Mouse (Mus musculus) CH12.LX (cell line): ENCODE measurements around the gene Prkcsh. TPM values are rescaled to one million over a fixed set of nuclear protein-coding genes. Genes with fewer than 3 reads are reported as not detected.

Experiments used
- DNase-seq: peaks from one replicate; pipeline ENCODE4 v3.0.0-alpha.2; 2013; ENCODE audit errors: extremely low read depth
- H3K27ac ChIP-seq: 2 replicates; pipeline ENCODE4 v1.5.1; 2012; ENCODE audit warnings: low read depth, mild to moderate bottlenecking, control low read depth, moderate library complexity; ENCODE audit not compliant: insufficient read depth
- H3K27me3 ChIP-seq: replicated peaks from 2 replicates; pipeline ENCODE3; 2012; ENCODE audit warnings: inconsistent platforms
- H3K36me3 ChIP-seq, 2 experiments: replicated peaks in 1 of 2; 2 replicates each; pipeline versions ENCODE3 to v1.6.1; 2012; ENCODE audit warnings: inconsistent platforms in 1 of 2, low read length in 1 of 2, mild to moderate bottlenecking in 1 of 2, mixed read lengths in 1 of 2, moderate library complexity in 1 of 2; ENCODE audit not compliant: control insufficient read depth in 1 of 2, insufficient read depth in 1 of 2
- H3K4me1 ChIP-seq, 2 experiments: 2 replicates each; pipeline ENCODE4 v1.6.1; 2012; ENCODE audit warnings: inconsistent platforms in 1 of 2, moderate library complexity in 1 of 2; ENCODE audit not compliant: insufficient read depth in 2 of 2, control insufficient read depth in 1 of 2
- H3K4me2 ChIP-seq: 2 replicates; pipeline ENCODE4 v1.6.1; 2012; ENCODE audit warnings: low read depth, mild to moderate bottlenecking, control low read depth; ENCODE audit not compliant: poor library complexity, insufficient read depth, severe bottlenecking
- H3K4me3 ChIP-seq, 3 experiments: fragments of 150-350 bp in 1 of 3; sonication (generic) in 1 of 3; replicated peaks in 1 of 3; 2 replicates each; pipeline versions ENCODE3 to v1.5.1; 2011 to 2012; ENCODE audit warnings: low read depth in 2 of 3, low read length in 2 of 3, mild to moderate bottlenecking in 2 of 3, moderate library complexity in 2 of 3, control low read depth in 1 of 3, improper control_type of control experiment in 1 of 3, inconsistent platforms in 1 of 3, mixed read lengths in 1 of 3; ENCODE audit not compliant: poor library complexity in 1 of 3
- H3K79me2 ChIP-seq: replicated peaks from 2 replicates; pipeline ENCODE4 v1.6.1; 2012; ENCODE audit warnings: mild to moderate bottlenecking, moderate library complexity; ENCODE audit not compliant: control insufficient read depth, poor library complexity, insufficient read depth, severe bottlenecking; ENCODE audit errors: extremely low read depth
- H3K9ac ChIP-seq: 2 replicates; pipeline ENCODE4 v1.6.1; 2012; ENCODE audit warnings: low read depth, mild to moderate bottlenecking, control low read depth, moderate library complexity; ENCODE audit not compliant: insufficient read depth
- H3K9me3 ChIP-seq: replicated peaks from 2 replicates; pipeline ENCODE3; 2012; ENCODE audit warnings: low read length, inconsistent platforms, mixed read lengths
- BHLHE40 ChIP-seq: IDR thresholded peaks from 2 replicates; pipeline ENCODE4 v1.6.1; 2011; ENCODE audit warnings: mild to moderate bottlenecking, low read depth, low read length, improper control_type of control experiment
- E2F4 ChIP-seq: IDR thresholded peaks from 2 replicates; pipeline ENCODE4 v1.6.1; 2011; ENCODE audit warnings: low read depth, low read length, improper control_type of control experiment; ENCODE audit not compliant: insufficient replicate concordance
- EP300 ChIP-seq: IDR thresholded peaks from 2 replicates; pipeline ENCODE4 v1.6.1; 2011; ENCODE audit warnings: low read length, improper control_type of control experiment
- ETS1 ChIP-seq: conservative IDR thresholded peaks from 2 replicates; pipeline ENCODE4 v1.6.1; 2012; ENCODE audit warnings: low read depth, mild to moderate bottlenecking, inconsistent platforms, low read length, improper control_type of control experiment, moderate library complexity
- GABPA ChIP-seq: IDR thresholded peaks from 2 replicates; pipeline ENCODE4 v1.6.1; 2012; ENCODE audit warnings: low read depth, low read length, improper control_type of control experiment, inconsistent platforms; ENCODE audit not compliant: insufficient replicate concordance
- HCFC1 ChIP-seq: IDR thresholded peaks from 2 replicates; pipeline ENCODE4 v1.6.1; 2012; ENCODE audit warnings: low read depth, mild to moderate bottlenecking, inconsistent platforms, low read length, improper control_type of control experiment
- MAZ ChIP-seq: IDR thresholded peaks from 2 replicates; pipeline ENCODE4 v1.6.1; 2012; ENCODE audit warnings: low read depth, mild to moderate bottlenecking, inconsistent platforms, low read length, improper control_type of control experiment, moderate library complexity
- MEF2A ChIP-seq: IDR thresholded peaks from 2 replicates; pipeline ENCODE4 v1.6.1; 2014; ENCODE audit warnings: low read depth, mild to moderate bottlenecking, inconsistent platforms, low read length, improper control_type of control experiment, borderline replicate concordance
- MXI1 ChIP-seq: IDR thresholded peaks from 2 replicates; pipeline ENCODE4 v1.6.1; 2011; ENCODE audit warnings: mild to moderate bottlenecking, low read depth, low read length, improper control_type of control experiment
- MYC ChIP-seq: IDR thresholded peaks from 2 replicates; pipeline ENCODE4 v1.6.1; 2011; ENCODE audit warnings: low read depth, mild to moderate bottlenecking, improper control_type of control experiment, low read length
- NRF1 ChIP-seq: IDR thresholded peaks from 2 replicates; pipeline ENCODE4 v1.6.1; 2014; ENCODE audit warnings: low read depth, mild to moderate bottlenecking, inconsistent platforms, low read length, improper control_type of control experiment, moderate library complexity
- PAX5 ChIP-seq: IDR thresholded peaks from 2 replicates; pipeline ENCODE4 v1.6.1; 2012; ENCODE audit warnings: low read length, inconsistent platforms, mixed read lengths
- POLR2A ChIP-seq: IDR thresholded peaks from 2 replicates; pipeline ENCODE4 v1.6.1; 2011; ENCODE audit warnings: low read depth, mild to moderate bottlenecking, improper control_type of control experiment, low read length
- POLR2AphosphoS2 ChIP-seq: IDR thresholded peaks from 2 replicates; pipeline ENCODE4 v1.6.1; 2011; ENCODE audit warnings: low read depth, low read length, improper control_type of control experiment
- SIN3A ChIP-seq: IDR thresholded peaks from 2 replicates; pipeline ENCODE4 v1.6.1; 2012; ENCODE audit warnings: low read length, improper control_type of control experiment, inconsistent platforms
- SMC3 ChIP-seq: IDR thresholded peaks from 2 replicates; pipeline ENCODE4 v1.6.1; 2011; ENCODE audit warnings: low read depth, low read length, improper control_type of control experiment
- TCF12 ChIP-seq: IDR thresholded peaks from 2 replicates; pipeline ENCODE4 v1.6.1; 2014; ENCODE audit warnings: low read depth, mild to moderate bottlenecking, inconsistent platforms, low read length, improper control_type of control experiment
- UBTF ChIP-seq: IDR thresholded peaks from 2 replicates; pipeline ENCODE4 v1.6.1; 2012; ENCODE audit warnings: low read depth, mild to moderate bottlenecking, inconsistent platforms, low read length, improper control_type of control experiment, moderate library complexity
- USF1 ChIP-seq: IDR thresholded peaks from 2 replicates; pipeline ENCODE4 v1.6.1; 2014; ENCODE audit warnings: low read depth, mild to moderate bottlenecking, inconsistent platforms, low read length, improper control_type of control experiment
- ZC3H11A ChIP-seq: IDR thresholded peaks from 2 replicates; pipeline ENCODE4 v1.6.1; 2012; ENCODE audit warnings: low read depth, mild to moderate bottlenecking, inconsistent platforms, low read length, improper control_type of control experiment
- ZKSCAN1 ChIP-seq: IDR thresholded peaks from 2 replicates; pipeline ENCODE4 v1.6.1; 2012; ENCODE audit warnings: low read depth, inconsistent platforms, low read length, improper control_type of control experiment, borderline replicate concordance
- ZNF384 ChIP-seq: IDR thresholded peaks from 2 replicates; pipeline ENCODE4 v1.6.1; 2012; ENCODE audit warnings: low read depth, low read length, improper control_type of control experiment, inconsistent platforms
- dilution Hi-C: fragments of 300-500 bp; cut with MboI; formaldehyde crosslinking; loops from 2 replicates; pipeline ENCODE4 v1.14.3; 2020; ENCODE audit warnings: low sequenced_read_pairs; ENCODE audit not compliant: extremely low pct_unique_long_range_greater_than_20kb, extremely low pct_ligation_motif_present
- in situ Hi-C: fragments of 300-500 bp; cut with MboI; formaldehyde crosslinking; loops from 3 replicates; pipeline ENCODE4 v1.14.3; 2019; ENCODE audit warnings: low sequenced_read_pairs, low pct_ligation_motif_present, low pct_unique_long_range_greater_than_20kb, mixed read lengths
- polyA plus RNA-seq: library from polyadenylated mRNA; unstranded; fragments of >175 nt; gene quantifications from 2 replicates; pipeline ENCODE4 v1.2.1, GENCODE M21; 2012; ENCODE audit warnings: low read depth; ENCODE audit not compliant: insufficient read length
- total RNA-seq, 2 experiments: library from RNA; depleted of rRNA; stranded (reverse); fragments of 300-350 nt in 1 of 2; fragments of >200 nt in 1 of 2; gene quantifications; 2 replicates each; pipeline ENCODE4 v1.2.3; 2012 to 2014

The Prkcsh gene
- total and polyA plus RNA-seq, 3 experiments: 72.1 to 160 (median 148) TPM

GRCm38 (mm10) chr9:21960558-21961208 is 41.9 kb upstream of the Prkcsh start:
- dilution Hi-C loops: no loop called here
- H3K9me3 ChIP-seq: no peaks in the 10 kb centered on the region
- in situ Hi-C loops: loop anchor here (5.0 kb wide), 1 partner anchor 42 kb away; the partner anchor contains the start of genes Ccdc151 and Prkcsh
- H3K4me2 ChIP-seq: no peak overlapping the region
- TF ChIP-seq SIN3A: no peak
- no peak for TF ChIP-seq GABPA
- no peak for TF ChIP-seq BHLHE40
- TF ChIP-seq SMC3: no peak
- TF ChIP-seq ETS1: no peak
- TF ChIP-seq PAX5: no peak
- no peak for TF ChIP-seq USF1
- no peak for TF ChIP-seq ZNF384
- TF ChIP-seq MEF2A: no peak
- no peak for TF ChIP-seq MXI1
- TF ChIP-seq MYC: no peak
- TF ChIP-seq E2F4: no peak
- no peak for TF ChIP-seq UBTF
- TF ChIP-seq MAZ: no peak
- no peak for TF ChIP-seq POLR2A
- TF ChIP-seq ZKSCAN1: no peak
- TF ChIP-seq ZC3H11A: no peak
- TF ChIP-seq HCFC1: no peak
- TF ChIP-seq POLR2AphosphoS2: no peak
- peaks cover 3% of the 10 kb centered on the region in 2 experiments for H3K36me3 ChIP-seq
- H3K79me2 ChIP-seq: 0 out of 2 replicates have a peak, but pooled peaks cover 3% of the 10 kb centered on the region
- no peak overlapping the region for H3K27ac ChIP-seq
- H3K4me3 ChIP-seq: no peak overlapping the region
- no peak overlapping the region for H3K9ac ChIP-seq
- DNase-seq: no peak
- H3K27me3 ChIP-seq: peaks cover 42% of the 10 kb centered on the region
- peaks cover 11 to 13% of the 10 kb centered on the region in 2 experiments for H3K4me1 ChIP-seq

GRCm38 (mm10) chr9:21961366-21961980 is 41.1 kb upstream of the Prkcsh start:
- no peak overlapping the region for H3K9ac ChIP-seq
- TF ChIP-seq UBTF: no peak
- TF ChIP-seq MXI1: no peak
- TF ChIP-seq NRF1: no peak
- TF ChIP-seq EP300: no peak
- no peak for TF ChIP-seq TCF12
- H3K27me3 ChIP-seq: peaks cover 46% of the 10 kb centered on the region
- H3K4me2 ChIP-seq: peak overlapping the region; percentile 85
- no peak overlapping the region for H3K27ac ChIP-seq
- H3K36me3 ChIP-seq: peaks cover 3% of the 10 kb centered on the region in 2 experiments
- H3K4me1 ChIP-seq: peaks cover 10 to 11% of the 10 kb centered on the region in 2 experiments
- 0 out of 2 replicates have a peak, but pooled peaks cover 2% of the 10 kb centered on the region for H3K79me2 ChIP-seq
- dilution Hi-C loops (no loop called here), in situ Hi-C loops (loop anchor here (5.0 kb wide), 1 partner anchor 41 kb away; the partner anchor contains the start of genes Ccdc151 and Prkcsh)
- no peak for DNase-seq
- peak overlapping the region in 1 of 3 experiments; percentile 51 for H3K4me3 ChIP-seq
- H3K9me3 ChIP-seq: no peaks in the 10 kb centered on the region
